Mouse (Mus musculus) regulatory T cell (primary cell): ENCODE results near the gene R3hdm4.

Source experiments
- in situ Hi-C: fragments of 300-600 bp; cut with MboI, MseI; formaldehyde crosslinking; loops from one replicate; pipeline ENCODE4 v1.15.1; 2025; ENCODE audit warnings: high pct_unique_total_duplicates

R3hdm4 gene

GRCm38 (mm10) chr10:79872862-79873261 lies 48.1 kb downstream of the R3hdm4 start:
- in situ Hi-C loops = no loop called here

GRCm38 (mm10) chr10:79871845-79872244 lies 49.2 kb downstream of the R3hdm4 start:
- in situ Hi-C loops = no loop called here

- in situ Hi-C loops = no loop called here
These were observed 54.4 kb downstream of the R3hdm4 start for GRCm38 (mm10) chr10:79866601-79867000.

- in situ Hi-C loops = no loop called here
These were observed 55.2 kb downstream of the R3hdm4 start for GRCm38 (mm10) chr10:79865801-79866295.

GRCm38 (mm10) chr10:79865189-79865601 lies 55.8 kb downstream of the R3hdm4 start:
- in situ Hi-C loops = no loop called here

DNA sequence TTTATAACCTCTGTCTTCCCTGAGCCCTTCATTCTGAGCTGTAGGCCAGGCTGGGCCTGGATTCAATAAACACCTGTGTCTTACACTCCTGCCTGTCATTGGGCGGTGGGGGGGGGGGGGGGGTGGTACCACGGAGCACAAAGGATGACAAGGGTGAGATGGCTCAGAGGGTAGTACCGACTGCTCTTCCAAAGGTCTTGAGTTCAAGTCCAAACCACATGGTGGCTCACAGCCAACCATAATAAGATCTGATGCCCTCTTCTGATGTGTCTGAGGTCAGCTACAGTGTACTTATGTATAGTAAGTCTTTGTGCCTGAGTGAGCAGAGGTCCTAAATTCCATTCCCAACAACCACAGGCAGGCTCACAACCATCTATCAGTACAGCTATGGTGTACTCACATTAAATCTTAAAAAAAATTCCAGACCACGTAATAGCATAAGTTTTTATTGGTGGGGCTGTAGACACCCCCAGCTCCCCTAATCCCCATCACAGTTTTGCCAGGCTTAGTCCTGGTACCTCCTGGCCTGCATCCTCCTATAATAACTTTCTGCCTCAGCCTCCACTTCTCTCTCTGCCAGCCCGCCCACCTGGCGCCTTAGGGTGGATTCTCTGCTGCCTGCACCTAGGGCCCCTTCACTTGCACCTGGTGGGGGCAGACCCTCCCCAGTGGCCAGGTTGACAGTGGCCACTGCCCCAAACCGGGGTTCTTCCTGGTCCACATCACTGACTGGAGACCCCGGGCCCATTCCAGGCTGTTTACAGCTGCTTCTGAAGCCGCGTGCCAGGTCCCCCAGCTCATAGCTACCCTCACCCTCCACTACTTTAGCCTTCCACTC lies 56.4 kb downstream of the R3hdm4 start:
- in situ Hi-C loops = no loop called here

DNA sequence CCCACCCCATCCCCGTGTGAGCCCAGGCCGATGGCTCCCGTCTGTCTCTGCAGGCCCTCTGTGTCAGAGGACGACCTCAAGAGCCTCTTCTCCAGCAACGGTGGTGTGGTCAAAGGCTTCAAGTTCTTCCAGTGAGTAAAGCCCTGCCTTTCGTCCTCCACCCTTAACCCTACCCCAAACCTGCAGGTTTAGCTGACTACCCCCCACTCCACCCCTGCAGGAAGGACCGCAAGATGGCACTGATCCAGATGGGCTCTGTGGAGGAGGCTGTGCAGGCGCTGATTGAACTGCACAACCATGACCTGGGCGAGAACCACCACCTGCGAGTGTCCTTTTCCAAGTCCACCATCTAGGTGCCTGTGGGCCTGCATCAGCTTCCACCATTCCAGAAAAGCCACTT lies 58.1 kb downstream of the R3hdm4 start:
- in situ Hi-C loops = no loop called here

DNA sequence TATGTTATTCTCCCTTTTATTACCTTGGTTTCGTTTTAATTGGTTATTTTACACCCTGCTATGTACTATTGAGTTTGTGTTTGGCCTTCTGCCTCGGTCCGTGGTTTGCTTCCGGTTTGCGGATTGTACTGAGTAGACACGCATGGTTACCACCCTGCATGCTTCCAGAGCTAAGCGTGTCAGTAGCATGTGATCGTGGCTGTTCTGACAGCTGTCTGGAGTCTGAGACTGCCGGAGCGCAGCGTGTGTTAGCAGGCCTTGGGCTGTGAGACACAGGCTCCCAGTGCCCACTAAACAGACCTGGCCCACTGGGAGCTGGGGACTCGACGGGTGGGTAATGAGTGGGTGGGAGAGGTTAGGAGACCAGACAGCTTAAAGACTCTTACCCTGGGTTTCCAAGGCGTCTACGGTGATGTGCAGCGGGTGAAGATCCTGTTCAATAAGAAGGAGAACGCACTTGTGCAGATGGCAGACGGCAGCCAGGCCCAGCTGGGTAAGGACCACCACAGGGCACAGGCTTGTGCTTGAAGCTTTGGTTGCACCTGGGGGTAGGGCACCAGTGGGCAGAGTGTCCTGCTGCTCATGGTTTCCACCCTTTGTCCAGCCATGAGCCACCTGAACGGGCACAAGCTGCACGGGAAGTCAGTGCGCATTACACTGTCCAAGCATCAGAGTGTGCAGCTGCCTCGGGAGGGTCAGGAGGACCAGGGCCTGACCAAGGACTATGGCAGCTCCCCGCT lies 58.8 kb downstream of the R3hdm4 start:
- in situ Hi-C loops = no loop called here

DNA sequence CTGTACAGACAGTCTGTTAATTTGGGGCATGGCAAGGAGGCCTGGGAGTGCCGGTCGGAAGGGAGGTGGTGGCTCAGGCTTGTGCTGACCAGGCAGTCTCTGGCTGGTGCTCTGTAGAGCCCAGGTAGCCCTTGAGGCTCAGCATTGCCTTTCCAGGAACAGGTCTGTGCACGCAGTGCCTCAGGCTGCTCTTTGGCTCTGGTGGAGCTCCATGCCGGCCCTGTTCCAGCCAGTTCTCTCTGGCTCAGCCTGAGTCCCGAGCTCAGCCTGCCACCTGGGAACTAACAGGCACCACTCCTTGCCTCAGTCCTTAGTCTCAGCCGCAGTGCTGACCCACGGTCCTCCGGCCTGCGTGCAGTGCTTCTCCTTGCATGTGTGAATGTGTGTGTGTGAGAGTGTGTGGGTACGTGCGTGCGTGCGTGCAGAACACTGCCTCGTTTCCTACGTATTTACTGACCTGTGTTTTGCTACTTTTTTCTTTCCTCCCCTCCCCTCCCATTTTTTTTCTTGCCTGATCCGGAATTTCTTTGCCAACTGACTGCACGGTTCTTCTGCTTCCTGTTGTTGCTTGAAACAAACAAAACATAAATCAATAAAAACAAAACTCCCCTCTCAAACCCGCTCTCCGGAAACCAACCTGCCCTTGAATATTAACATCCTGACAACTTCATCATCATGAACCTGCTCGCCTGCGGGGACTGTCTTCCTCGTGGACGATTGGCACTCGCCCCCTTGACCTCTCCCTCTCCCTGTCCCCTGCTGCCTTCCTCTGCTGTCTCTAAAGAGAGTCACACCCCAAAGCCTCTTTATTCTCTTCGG lies 59.6 kb downstream of the R3hdm4 start:
- in situ Hi-C loops = no loop called here

DNA sequence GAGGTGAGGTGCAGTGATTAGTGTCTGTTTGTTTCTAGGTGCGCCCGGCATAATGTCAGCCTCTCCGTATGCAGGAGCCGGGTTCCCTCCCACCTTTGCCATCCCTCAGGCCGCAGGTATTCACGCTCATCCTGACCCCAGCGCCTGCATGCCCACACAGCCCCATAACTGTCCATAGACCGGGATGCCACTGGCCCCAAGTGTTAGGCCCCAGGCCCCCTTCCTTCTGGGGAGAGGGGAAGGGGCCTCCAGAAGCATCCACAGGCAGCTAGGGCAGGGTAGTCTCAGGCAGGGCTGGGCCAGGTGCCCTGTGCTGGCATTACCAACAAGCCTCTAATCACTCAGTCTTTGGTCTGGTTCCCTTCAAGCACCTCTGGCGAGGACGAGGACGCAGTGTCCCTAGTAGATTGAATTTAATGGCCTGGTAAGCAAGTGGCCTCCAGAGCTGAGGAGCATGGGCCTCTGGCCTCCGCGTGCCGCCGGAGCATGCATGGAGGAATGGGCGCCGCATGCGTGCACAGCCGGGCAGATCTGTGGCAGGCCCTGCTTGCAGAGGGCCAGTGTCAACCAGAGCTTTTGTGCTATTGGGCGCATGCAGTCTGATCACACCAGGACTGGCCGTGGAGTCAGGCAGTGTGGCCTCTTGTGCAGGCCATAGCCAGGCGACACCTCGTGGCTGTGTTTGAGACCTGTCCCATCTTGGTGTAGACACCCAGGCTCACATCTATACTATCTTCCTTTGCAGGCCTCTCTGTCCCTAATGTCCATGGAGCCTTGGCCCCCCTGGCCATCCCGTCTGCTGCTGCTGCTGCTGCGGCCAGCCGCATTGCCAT lies 60.7 kb downstream of the R3hdm4 start:
- in situ Hi-C loops = no loop called here
